Mouse (Mus musculus) layer of hippocampus, adult 8-10 months (tissue): ENCODE data around the gene Cacnb2. TPM values are rescaled to one million over a fixed set of nuclear protein-coding genes. Genes with fewer than 3 reads are reported as not detected.
"Not testable (repeated sequence)": the region's sequence is repeated elsewhere in the genome, so short reads cannot be mapped to it uniquely, and the experiment has no call there.

Experiments used
- DNase-seq, 2 experiments: peaks; one replicate each; pipeline ENCODE4 v3.0.0; 2022; ENCODE audit warnings: low spot score in 2 of 2
- total RNA-seq, 4 experiments: library from RNA; stranded (reverse); gene quantifications; 2 replicates each; pipeline ENCODE4 v1.2.4; 2022

The Cacnb2 gene
- total RNA-seq, 4 experiments from 2014 or later, result 67.3 to 86.2 (median 82.8) TPM

DNA sequence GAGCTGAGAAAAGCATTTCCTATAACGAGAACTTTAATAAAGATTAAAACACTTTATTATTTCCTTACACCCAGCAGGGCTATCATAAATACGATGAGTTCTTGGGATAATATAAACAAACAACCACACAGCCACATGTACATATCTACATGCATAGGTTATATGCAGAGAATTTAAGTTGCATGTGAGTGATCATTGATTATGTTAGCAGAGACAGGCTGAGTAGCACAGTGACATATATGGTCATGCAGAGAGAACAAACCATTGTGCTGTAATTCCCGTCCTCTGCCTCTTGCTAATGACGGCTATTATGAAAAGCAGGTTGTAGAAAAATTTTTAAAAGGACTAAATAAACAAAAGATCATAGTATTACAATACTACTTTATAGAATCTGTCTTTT lies 53.8 kb downstream of the Cacnb2 start:
- no peak for DNase-seq

DNA sequence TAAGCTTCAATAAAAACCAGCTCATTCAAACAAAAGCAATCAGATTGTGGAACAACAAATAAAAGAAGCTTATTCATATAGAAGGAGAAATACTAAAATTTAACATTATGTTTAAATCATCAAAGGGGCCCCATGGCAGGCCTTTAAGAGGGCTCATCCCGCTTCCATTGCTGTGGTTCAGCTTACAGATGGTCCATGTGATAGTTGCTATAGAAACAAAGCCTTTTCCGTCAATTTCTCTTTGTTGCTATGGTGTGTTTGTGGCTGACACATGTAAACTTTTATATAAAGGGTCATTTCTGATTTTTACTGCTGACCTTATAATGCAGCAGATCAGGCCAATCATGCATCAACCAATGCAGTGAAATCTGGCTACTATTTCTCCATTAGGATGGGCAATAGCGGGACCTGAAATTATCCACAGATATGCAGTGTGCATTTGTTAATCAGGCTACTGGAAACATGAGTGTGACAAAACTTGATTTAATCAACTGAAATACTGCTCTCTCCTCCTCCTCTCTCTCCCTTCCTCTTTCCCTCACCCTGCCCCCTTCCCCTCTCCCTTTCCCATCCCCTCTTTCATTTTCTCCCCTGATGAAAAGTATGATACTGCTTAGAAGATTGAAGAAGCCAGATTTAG lies 54.4 kb downstream of the Cacnb2 start:
- no peak for DNase-seq

DNA sequence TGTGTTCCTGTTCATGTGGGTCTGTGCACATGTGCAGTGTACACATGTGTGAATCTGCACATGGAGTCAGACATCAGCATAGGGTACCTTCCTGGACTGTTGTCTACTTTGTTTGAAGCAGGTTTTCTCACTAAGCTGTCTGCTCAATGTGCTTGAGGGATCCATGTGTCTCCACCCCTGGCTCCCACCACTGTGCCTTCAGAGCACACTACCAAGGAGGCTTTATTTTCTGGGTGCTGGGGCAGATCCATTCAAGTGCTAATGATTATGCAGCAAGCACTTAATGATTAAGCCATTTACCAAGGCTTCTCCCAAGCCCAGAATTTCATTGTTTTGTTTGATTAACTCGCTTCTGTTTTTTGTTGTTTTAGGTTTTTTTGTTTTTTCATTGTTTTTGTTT lies 62.3 kb downstream of the Cacnb2 start:
- DNase-seq, result no peak

DNA sequence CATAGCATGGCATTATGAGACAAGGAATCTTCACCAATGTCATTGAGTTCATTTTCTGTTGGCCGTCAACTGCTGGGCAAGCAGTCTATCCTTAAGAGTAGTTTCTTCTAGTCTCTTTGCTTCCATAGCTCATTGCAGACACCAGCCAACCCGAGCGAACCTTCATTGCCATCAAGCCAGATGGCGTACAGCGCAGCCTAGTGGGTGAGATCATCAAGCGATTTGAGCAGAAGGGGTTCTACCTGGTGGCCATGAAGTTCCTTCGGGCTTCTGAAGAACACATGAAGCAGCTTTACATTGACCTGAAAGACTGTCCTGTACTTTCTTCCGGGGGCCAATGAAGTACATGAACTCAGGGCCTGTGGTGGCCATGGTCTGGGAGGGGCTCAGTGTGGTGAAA lies 69.2 kb downstream of the Cacnb2 start:
- DNase-seq, result no peak

DNA sequence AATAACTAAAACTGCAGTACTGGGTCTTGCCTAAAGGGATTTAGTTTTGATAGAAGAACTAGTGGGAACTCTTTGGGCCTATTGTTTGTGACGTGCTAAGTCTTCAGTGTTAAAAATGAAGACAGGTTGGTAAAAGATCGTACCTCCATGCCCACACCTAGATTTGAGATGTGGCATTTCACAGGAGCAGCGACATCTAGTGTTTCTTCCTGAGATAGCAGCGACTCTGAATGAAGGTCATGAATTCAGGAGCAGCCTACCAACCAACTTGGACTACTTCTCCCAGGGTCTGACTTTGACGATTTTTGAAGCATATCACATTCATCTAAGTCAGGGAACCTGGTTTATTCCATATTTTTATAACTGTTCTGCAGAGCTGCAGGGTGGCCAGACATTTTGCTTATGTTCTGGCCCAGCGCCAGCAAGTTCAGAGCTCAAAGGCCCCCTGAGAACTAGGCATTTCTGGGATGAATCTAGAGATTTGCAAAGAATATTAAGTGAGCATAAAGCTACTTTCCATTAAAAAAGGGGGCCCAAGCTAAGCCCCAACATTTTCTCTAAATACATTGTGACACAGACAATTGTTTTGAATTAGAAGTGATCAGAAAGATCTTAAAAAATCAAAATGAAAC lies 74.1 kb downstream of the Cacnb2 start:
- no peak for DNase-seq

DNA sequence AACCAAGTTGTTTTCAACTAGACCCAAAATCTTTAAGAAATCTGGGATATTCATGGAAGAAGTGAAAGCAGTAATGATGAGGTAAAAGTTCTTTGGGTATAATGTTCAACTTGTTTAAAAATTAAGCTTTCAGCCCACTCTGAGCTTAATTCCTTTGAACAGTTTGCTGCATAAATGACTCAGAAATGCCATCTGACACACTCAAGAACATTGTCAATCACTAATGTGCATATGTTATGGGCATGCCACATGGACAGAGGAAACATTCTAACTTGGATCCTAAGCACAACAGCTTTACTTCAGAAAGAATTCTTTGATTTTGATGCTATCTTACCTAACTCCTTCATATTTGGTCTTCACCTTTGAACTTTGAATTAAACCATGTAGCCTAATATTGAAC lies 81.3 kb downstream of the Cacnb2 start:
- DNase-seq, result peak in 1 of 2 experiments; percentile 14

DNA sequence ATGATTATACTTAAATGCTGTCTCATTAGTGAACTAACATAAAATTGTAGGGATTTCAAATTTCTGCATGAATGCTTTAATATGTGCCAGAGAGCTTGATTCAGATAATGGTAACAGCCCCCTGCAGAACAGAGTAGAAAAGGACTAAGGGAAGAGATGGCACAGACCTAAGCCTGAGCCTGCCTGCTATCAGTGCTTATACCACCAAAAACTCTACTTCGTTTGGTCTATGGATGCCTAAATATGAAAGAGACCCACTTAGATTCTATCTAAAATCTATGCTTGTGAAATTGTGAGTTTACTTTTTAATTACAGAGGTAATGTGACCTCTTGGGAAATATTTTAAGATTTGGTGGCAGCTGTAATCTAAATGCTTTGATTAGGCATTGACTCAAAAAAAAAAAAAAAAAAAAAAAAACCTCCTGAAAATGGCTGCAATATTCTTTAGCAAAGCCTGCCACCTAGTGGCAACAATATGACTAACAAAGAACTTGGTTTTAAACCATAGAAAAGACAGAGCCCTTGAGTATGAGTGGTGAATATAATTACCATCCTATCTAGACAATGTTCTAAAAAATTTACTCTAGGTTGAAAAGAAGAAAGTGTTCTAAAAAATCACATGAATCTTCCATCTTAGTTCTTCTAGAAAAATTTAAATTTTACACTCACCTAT lies 100.2 kb downstream of the Cacnb2 start:
- peak in 1 of 2 experiments; percentile 19 for DNase-seq

DNA sequence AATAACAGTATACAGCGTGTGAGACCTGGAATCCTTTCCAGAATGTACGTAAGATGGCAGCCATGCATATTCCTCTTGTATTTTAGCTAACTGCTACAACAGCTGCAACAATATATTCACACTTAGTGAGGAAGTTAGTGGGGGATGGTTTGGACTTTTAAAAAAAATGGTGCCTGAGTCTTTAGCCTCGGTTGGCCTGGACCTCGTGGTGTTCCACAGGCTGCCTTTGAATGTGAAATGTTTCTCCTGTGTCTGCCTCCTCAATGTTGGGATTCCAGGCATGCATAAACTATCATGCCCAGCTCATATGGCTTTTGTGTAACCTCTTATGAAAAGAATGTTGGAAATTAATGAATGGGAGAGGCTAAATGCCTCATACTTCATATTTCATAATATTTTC lies 100.8 kb downstream of the Cacnb2 start:
- DNase-seq, result no peak

DNA sequence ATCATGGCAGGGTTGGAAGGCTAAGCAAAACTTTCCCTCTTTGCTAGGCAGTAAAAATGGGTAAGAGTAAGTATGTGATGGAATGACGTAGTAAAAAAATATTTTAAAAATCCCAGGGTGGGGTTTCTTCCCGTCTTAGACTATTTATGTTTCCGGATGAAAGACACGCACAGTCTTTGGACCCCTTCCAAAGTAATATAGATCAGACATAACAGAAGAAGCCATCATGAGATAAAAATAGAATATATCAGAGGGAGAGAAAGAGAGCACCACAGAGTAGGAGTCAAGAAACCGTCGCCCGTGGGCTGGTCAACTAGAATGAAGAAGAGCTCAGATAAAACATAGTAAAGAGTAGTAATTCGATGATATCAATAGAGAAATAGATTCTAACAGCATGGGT lies 107.4 kb downstream of the Cacnb2 start:
- no peak for DNase-seq

DNA sequence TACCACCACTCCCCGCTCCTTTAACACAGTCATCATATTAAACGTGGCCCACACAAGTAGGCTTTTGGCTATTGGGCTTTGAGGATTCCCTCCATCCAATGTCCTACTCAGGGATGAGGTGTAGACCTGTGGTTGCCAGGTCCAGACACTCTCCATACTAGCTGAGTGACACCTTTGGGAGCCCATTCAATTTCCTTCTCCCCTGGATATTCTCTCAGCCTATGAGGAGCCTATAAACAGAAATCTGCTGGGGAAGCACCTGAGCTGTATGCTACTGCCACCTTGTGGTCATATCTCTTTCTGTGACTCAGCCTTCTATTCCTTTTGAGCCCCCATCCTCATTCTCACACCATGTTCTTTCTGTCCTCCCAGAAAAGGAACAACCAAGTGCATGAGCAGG lies 108.9 kb downstream of the Cacnb2 start:
- no peak for DNase-seq

DNA sequence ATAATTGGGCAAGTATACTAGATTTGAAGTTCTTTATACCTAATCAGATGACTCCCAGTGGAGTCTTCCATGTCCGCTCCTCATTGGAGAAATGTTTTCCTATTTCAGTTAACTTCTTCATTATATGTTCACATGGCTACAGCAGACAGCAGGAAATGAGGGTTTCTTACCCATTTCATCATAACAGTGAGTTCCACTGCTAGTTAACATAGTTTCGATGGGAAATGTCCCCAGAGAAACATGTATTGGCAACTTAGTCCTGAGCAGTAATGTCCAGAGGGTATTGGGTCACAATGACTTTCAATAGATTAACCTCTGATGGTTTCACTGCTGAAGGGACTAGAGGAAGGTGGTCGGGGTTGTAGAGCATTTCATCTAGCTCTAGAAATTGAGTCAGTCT lies 110.2 kb downstream of the Cacnb2 start:
- no peak for DNase-seq

DNA sequence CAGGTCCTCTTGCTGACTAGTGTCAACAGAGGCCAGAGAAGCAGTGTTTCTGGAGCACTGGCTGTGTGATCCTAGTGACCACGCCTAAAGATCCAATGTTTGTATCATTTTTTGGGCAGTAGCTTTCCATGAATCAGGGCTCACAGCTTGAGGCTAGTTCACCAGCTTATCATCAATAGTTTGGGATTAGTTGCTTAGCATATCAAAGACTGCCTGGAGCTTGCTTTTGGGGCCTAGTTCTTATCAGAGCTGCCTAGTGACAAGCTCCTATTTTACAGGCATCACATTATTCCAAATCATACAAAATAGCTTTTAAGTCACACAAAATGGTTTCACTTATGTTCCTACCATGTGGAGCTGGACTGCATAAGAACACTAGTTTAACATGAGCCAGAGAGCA lies 113.8 kb downstream of the Cacnb2 start:
- no peak for DNase-seq

DNA sequence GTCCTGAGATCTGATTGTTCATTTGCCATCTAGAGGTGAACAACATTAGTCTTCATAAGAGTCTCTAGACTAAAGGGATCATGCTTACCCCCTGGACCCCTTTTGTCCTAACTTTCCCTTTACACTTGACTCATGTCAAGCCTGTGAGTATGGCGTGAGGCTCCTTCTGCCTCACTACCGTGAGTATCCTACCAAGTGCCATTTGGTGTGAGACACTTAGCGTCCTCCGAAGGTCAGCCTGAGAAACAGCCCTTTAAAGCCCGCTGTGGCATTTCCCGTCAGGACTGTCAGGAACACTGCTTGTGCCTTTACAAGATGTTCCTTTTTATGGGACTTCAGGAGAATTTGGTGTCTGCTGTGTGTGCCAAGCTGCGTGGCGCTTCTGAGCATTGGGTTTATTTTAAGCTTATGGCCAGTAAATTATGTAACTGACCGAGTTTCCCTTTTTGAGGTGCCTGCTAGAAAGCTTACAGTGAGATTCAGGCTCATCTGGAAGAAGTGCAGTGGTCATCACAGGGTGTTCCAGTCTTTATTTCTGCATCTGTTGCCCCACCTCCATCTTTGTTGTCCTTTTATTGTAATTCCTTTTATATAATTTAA lies 116.3 kb downstream of the Cacnb2 start:
- DNase-seq, result peak in 1 of 2 experiments; percentile 28

DNA sequence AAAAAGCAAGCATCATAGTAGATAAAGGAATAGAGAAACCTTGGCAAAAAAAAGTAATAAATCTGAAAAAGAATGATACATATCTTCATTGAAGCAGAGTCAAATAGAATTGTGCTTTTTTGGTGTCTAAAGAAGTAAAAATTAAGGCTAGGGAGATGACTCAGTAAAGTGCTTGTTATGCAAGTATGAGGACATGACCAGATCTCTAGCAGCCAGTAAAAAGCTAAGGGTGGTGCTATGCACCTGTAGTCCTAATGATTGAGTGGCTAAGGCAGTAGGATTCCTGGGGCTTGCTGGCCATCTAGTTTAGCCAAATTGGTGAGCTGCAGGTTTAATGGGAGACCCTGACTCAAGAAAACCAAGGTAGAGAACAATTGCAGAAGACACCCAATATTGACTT lies 122.5 kb downstream of the Cacnb2 start:
- no peak for DNase-seq

DNA sequence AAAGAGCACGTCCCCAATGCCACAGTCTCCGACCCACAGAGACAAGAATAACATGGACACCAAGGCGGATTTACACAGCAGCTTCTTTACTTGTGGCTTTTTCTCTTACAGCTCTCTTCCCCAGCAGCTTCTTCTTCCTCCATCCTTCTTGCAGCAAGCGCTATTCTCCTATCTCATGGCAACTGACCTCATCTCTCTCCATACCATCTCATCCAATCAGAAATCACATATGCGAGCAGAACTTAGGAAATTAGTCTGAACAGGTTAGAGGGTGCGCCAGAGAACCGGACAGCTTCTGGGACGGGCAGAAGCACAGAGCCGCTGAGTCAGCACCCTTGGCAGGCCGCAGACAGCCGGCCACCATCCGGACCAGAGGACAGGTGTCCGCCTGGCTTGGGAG lies 123.7 kb downstream of the Cacnb2 start:
- DNase-seq, result not testable (repeated sequence)

DNA sequence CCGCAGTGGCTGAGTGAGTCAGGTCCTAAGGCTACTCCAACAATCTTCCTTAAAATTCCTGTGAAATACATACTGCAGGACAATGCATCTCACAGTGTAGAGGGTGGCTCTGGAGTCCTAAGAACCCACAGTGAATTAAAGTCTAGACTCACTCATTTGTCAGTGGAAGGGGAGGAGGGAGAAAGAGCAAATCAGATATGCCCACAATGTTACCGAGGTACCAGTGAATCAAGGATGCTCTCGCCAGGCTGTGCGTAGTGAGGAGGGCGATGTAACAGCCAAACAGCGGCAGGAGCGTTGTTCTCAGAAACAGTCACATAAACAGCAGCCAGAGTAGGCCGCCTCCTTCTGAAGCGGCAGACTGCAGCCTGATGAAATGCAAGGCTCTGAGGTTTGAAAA lies 136.0 kb downstream of the Cacnb2 start:
- peak; percentile 49 to 52 for DNase-seq

DNA sequence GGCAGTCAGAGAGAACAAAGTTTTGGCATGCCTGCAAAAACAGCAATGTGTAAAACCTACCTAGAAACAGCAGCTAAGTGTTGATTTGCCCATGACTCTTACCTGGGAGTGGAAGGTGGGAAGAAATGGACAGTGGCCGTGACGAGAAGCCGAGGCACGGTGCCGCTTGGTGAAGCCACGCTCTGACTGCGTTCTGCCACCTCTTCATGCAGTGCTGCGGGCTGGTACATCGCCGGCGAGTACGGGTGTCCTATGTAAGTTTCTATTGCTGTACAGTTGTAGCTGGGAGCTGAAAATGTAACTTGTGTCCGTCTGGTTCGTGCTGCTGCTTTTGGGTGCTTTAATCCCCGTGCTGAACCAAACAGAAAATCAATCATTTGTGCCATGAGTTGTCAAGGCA lies 136.6 kb downstream of the Cacnb2 start:
- DNase-seq, result no peak

DNA sequence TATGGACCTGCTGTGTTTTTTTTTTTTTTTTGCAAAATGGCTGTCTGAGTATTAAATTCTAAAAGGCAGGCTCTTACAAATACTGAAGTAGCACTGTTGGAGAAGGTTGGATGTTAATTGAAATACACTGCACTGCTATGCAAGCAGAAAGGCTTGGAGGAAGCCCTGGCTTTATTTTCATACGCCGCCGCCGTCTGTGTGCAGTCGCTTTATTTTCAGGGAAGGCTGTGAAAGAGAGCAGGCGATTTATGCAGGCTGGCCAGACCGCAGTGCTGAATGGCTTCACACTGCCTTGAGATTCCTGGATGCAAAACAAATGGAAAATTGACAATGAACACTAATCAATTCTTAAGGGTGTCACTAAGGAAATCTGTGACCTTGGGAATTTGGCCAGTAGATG lies 137.5 kb downstream of the Cacnb2 start:
- DNase-seq, result no peak

DNA sequence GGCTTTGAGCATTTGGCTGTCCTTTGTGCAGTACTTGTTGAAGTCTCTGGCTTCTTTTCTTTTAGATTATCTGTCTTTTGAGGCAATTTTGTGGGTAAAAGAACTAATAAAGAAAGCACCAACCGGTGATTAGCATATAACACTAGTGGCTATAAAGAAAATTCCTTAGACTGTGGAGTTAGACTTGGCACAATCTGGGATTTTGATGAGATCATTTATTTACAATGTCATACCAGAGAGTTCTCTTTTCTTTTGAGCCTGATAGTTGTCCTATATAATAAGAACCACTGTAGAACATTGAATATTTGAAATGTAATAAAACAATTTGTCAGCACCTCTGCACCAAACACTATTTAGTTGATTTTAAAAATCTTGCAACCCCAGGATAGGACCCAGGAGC lies 141.9 kb downstream of the Cacnb2 start:
- no peak for DNase-seq

DNA sequence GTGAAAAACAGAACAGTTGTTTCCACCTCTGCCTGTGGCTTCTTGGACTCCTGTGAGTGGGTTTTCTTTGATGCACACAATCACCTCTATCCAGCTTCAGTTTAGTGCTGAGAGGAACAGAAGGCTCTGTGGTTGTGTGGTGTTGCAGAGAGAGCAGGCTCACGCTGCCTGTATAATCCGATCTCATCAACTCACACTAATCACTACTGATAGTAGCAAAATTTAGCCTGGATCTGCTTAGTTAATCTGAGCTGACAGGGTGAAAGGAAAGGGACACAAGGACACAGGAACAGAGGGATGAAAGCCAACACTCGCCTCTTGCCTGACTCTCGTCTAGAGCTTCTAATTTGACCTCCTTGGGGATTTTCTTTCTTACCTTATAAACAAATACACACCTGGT lies 160.0 kb downstream of the Cacnb2 start:
- no peak for DNase-seq

DNA sequence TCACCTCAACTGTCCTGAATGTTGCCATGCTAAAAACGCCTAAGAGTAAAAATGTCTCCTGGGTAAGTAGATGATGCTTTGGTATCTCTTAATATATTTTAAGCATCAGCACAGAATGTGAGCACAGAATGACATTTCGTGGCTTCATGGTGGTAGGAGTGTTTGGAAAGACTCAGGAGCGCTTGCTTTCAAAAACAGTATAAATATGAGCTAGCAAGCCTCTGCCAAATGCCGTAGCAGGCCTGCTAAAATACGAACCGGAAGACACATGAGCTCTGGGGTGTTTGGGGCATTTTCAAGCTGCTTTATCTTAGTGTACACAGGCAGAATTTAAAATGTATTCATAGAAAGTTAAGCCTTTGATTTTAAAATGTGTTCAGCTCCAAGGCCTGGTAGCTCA lies 161.0 kb downstream of the Cacnb2 start:
- DNase-seq, result peak; percentile 44 to 58

DNA sequence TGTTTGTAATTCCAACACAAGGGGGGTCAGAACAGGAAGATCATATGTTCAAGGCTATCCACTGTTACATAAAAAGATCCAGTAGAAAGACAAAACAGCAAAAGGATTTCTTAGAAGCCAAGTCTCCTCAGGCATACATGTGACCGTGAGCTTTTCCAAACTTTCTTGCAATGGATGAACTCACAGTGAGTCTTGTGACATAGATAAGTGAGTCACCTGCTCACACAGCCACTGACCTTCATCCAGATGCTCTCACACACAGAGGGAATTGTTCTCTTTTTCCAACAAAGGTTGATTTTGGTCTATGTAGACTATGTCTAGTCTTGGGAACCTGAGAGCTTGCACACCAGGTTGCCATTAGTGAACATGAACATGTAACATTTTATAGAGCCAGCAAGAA lies 166.6 kb downstream of the Cacnb2 start:
- DNase-seq, result no peak

DNA sequence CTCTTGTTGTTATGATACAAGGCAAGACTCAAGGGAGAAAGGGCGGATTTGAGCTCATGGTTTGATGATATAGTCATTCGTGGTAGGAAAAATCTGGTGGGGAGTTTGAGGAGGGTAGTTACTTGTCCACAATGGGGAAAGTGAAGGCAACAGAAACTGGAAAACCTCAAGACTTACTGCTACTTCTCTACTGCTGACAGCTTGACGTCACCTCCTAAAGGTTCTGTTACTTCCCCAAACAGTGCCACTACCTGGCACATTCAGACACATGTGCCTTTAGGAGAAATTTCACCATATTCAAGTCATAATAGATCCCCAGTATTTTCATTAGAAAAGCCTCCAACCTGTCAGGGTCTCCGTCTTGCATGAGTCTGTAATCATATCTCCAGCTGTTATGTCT lies 167.7 kb downstream of the Cacnb2 start:
- DNase-seq, result no peak
